Mouse (Mus musculus): ENCODE measurements around the gene Dnajb3. TPM values are rescaled to one million over a fixed set of nuclear protein-coding genes. Genes with fewer than 3 reads are reported as not detected.

Dnajb3 gene
- polyA plus RNA-seq, 1 experiment from 2014 or later: 12.4 TPM

DNA sequence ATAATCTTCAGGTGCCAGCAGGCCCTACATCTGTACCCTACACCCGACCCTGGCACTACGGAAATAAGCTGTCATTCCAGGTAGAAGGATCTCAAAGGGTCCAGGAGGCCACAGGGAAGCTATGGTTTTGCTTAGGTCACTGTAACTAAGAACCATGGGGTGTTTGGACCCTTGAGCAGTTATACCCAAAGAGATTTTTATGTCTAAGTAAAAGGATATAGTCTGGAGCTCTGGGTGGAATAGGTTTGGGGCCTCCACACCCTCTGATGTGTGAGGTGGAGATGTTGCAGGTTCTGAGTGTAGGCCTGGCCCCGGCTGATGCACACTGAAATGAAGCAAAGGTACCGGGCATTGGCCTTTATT lies 28.6 kb upstream of the Dnajb3 start:
- peaks cover 90% of the 10 kb centered on the region for H3K9me3 ChIP-seq (ENCODE audit: control insufficient read depth, low read length)
- H3K9ac ChIP-seq (replicated peaks; ENCODE audit: low read depth, low read length): no peak overlapping the region
- H3K27me3 ChIP-seq (ENCODE audit: control insufficient read depth, insufficient read depth, low read length): no peaks in the 10 kb centered on the region
- no peak overlapping the region for H3K4me2 ChIP-seq (ENCODE audit: low read depth, low read length)
- H3K4me1 ChIP-seq (ENCODE audit: control insufficient read depth, insufficient read depth, low read length): no peaks in the 10 kb centered on the region
- 66% methylated on average over 4 of the region's 4 CpGs for WGBS
- no peak overlapping the region for H3K27ac ChIP-seq (ENCODE audit: low read depth, low read length)
- H3K36me3 ChIP-seq (ENCODE audit: control insufficient read depth, insufficient read depth, low read length): no peaks in the 10 kb centered on the region
- no peak overlapping the region for H3K4me3 ChIP-seq (ENCODE audit: low read depth, low read length)
- no peak for ATAC-seq (ENCODE audit: low read depth)

DNA sequence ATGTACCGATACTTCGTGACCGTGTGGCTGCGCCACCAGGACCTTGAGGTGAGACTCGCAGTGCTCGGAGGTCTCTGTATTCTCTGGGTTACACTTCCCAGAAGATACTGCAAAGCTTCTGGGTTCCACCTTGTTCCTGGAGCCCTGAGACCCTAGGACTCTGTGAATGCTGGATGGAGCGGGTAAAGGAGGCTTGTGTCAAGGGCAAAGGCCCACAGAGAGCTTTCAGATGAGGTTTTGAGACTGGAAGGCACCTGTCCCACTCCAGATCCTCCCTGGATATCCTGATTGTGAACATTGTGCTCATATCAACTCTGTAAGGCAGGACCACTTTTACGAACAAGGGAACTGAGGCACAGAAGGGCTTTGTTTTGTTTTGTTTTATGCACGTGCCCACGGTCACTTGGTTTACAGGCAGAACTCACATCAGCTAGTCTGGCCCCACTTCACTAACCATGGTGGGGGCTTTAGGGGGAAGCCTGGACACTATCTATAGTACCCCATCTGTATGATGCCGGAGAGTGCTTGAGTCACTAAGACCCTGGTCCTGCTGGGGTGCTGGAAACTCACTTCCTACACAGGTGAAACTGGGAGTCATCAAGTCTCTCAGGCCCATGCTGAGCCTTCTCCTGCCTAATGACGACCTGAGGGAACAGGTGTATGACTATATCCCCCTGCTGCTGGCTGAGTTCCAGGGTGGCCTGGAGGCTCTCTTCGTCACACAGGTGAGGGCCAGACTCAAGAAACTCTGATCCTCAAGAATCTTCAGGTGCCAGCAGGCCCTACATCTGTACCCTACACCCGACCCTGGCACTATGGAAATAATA lies 28.1 kb upstream of the Dnajb3 start:
- Histone ChIP-seq H3K27me3 (ENCODE audit: control insufficient read depth, insufficient read depth, low read length) (no peaks in the 10 kb centered on the region), H3K9me3 (ENCODE audit: control insufficient read depth, low read length) (peaks cover 90% of the 10 kb centered on the region), H3K9ac (replicated peaks; ENCODE audit: low read depth, low read length) (no peak overlapping the region), H3K4me3 (ENCODE audit: low read depth, low read length) (no peak overlapping the region), H3K4me1 (ENCODE audit: control insufficient read depth, insufficient read depth, low read length) (no peaks in the 10 kb centered on the region), H3K4me2 (ENCODE audit: low read depth, low read length) (no peak overlapping the region), H3K36me3 (ENCODE audit: control insufficient read depth, insufficient read depth, low read length) (no peaks in the 10 kb centered on the region), H3K27ac (ENCODE audit: low read depth, low read length) (no peak overlapping the region)
- ATAC-seq (ENCODE audit: low read depth): no peak
- WGBS: 72% methylated on average over 14 of the region's 14 CpGs

DNA sequence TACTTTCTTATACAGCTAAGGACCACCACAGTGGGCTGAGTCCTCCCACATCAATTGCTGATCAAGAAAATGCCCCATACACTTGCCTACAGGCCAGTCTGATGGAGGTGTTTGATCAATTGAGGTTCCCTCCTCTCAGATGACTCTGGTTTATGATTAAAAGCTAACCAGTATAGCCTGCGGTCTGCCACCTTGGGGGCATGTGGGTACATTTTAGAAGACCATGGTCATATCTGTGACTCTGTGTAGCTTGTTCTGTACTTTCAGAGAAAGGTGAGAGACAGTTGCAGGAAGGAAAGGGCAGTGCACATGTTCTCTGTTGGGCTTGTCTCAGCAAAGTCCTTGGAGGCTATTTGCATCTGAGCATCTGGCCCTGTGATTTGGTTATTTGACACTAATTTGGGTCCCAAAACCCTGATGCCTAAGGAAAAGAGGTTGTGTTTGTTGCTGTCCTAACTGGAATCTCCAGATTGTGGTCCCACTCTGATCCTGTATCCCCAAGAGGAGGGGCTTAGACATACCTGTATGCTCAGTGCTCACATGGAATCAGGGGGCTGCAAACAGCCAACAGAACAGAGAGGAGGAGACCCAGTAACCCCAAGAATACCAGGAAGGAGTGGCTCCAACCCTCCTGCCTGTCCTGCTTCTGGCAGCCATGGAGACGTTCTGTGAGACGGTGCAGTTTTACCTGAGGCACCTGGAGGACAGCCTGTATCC lies 27.2 kb upstream of the Dnajb3 start:
- Histone ChIP-seq H3K27me3 (ENCODE audit: control insufficient read depth, insufficient read depth, low read length) (no peaks in the 10 kb centered on the region), H3K9me3 (ENCODE audit: control insufficient read depth, low read length) (peaks cover 90% of the 10 kb centered on the region), H3K36me3 (ENCODE audit: control insufficient read depth, insufficient read depth, low read length) (no peaks in the 10 kb centered on the region), H3K9ac (replicated peaks; ENCODE audit: low read depth, low read length) (no peak overlapping the region), H3K4me2 (ENCODE audit: low read depth, low read length) (no peak overlapping the region), H3K27ac (ENCODE audit: low read depth, low read length) (no peak overlapping the region), H3K4me1 (ENCODE audit: control insufficient read depth, insufficient read depth, low read length) (no peaks in the 10 kb centered on the region), H3K4me3 (ENCODE audit: low read depth, low read length) (no peak overlapping the region)
- no peak for ATAC-seq (ENCODE audit: low read depth)
- WGBS: 57% methylated on average over 3 of the region's 3 CpGs

DNA sequence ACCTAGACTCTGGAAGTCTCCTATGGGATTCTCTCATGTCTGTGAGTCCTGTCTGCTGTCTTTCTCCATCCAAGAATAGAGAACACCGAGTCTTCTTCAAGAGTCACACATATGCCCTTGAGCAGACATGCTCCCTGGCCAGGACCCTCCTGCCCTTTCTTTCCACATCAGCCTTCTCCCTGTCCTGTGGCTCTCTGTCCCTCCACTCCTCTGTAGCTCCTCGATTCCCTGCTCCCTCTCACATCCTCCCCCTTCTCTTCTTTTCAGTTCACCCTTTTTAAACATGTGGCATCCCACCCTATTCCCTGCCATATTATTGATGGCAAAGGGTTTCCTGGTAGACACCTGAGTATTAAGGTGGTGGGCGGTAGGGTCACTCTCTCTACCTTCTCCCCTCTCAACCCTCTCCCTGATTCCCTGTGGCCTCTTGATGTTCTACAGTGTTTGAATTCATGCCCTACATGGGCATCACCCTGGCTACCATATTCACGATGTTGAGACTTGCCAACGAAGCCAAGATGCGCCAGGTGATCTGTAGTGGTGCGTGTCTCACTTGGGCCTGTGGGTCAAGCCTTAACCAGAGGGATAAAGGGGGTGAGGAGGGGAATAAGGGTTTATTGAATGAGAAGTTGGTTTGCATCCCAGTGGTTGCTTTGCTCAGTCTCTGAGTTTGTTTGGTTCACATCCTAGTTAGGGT lies 26.4 kb upstream of the Dnajb3 start:
- H3K4me1 ChIP-seq (ENCODE audit: control insufficient read depth, insufficient read depth, low read length): no peaks in the 10 kb centered on the region
- H3K9me3 ChIP-seq (ENCODE audit: control insufficient read depth, low read length): peaks cover 91% of the 10 kb centered on the region
- H3K27ac ChIP-seq (ENCODE audit: low read depth, low read length): no peak overlapping the region
- H3K4me2 ChIP-seq (ENCODE audit: low read depth, low read length): no peak overlapping the region
- H3K36me3 ChIP-seq (ENCODE audit: control insufficient read depth, insufficient read depth, low read length): no peaks in the 10 kb centered on the region
- no peaks in the 10 kb centered on the region for H3K27me3 ChIP-seq (ENCODE audit: control insufficient read depth, insufficient read depth, low read length)
- ATAC-seq (ENCODE audit: low read depth): no peak
- WGBS: 65% methylated on average over 7 of the region's 7 CpGs
- no peak overlapping the region for H3K9ac ChIP-seq (replicated peaks; ENCODE audit: low read depth, low read length)
- no peak overlapping the region for H3K4me3 ChIP-seq (ENCODE audit: low read depth, low read length)

DNA sequence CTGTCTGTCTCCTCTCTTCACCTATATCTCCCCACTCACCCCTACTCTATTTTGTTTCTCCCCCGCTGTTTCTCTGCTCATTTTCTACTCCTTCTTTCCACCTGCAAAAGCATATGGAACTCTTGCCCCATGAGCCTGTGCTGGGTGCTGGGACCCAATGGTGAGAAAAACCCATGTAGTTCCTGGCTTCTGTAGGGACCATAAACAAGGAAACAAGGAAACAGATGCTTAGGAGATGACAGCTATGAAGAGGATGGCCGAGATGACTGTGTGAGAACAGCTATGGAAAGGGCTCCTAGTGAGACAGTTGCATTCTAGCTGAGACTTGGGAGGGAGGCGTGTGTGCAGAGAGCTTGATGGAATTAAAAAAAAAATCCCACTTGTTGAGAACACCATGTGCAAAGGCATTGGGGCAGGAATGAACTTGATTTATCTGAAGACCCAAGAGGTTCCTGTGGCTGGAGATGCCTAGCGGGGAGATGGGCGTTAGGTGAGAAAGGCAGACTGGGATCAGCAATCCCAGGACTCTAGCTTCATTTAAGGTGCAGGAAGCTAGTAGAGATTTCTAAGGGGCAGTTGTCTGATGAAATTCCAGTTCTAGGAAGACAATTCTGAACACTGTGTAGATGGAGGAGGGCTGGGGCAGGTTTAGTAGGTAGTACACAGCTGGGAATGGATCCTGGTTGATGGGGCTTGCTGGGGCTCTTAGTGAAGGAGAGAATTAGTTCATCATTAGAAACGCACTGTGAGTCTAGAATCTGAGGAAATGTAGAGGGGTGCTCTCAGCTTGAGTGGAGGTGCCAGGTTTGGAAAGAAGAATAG lies 25.6 kb upstream of the Dnajb3 start:
- no peak for ATAC-seq (ENCODE audit: low read depth)
- Histone ChIP-seq H3K36me3 (ENCODE audit: control insufficient read depth, insufficient read depth, low read length) (no peaks in the 10 kb centered on the region), H3K4me2 (ENCODE audit: low read depth, low read length) (no peak overlapping the region), H3K4me1 (ENCODE audit: control insufficient read depth, insufficient read depth, low read length) (no peaks in the 10 kb centered on the region), H3K27ac (ENCODE audit: low read depth, low read length) (no peak overlapping the region), H3K27me3 (ENCODE audit: control insufficient read depth, insufficient read depth, low read length) (no peaks in the 10 kb centered on the region), H3K9ac (replicated peaks; ENCODE audit: low read depth, low read length) (no peak overlapping the region), H3K4me3 (ENCODE audit: low read depth, low read length) (no peak overlapping the region), H3K9me3 (ENCODE audit: control insufficient read depth, low read length) (peaks cover 98% of the 10 kb centered on the region)
- WGBS: 78% methylated on average over 6 of the region's 6 CpGs

DNA sequence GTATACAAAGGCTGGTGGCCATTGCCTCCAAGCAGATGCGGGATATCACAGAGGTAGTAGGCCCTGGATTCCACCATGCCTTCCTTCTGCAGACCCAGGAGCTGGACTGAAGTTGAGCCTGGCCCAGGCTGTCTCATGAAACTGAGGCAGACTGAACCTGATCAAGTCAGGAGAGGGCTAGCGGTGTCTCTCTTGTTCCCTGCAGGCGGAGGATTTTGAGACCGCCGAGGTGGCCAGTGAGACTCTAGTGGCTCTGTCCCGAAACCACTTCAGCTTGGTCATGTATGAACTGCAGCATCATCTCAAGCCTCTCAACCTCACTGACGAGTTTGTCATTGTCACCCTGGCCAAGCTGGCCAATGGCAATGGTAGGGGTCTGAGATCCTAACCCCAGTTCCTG lies 24.8 kb upstream of the Dnajb3 start:
- Histone ChIP-seq H3K4me1 (ENCODE audit: control insufficient read depth, insufficient read depth, low read length) (no peaks in the 10 kb centered on the region), H3K9me3 (ENCODE audit: control insufficient read depth, low read length) (peaks cover 99% of the 10 kb centered on the region), H3K4me2 (ENCODE audit: low read depth, low read length) (no peak overlapping the region), H3K36me3 (ENCODE audit: control insufficient read depth, insufficient read depth, low read length) (no peaks in the 10 kb centered on the region), H3K4me3 (ENCODE audit: low read depth, low read length) (no peak overlapping the region), H3K9ac (replicated peaks; ENCODE audit: low read depth, low read length) (no peak overlapping the region), H3K27me3 (ENCODE audit: control insufficient read depth, insufficient read depth, low read length) (no peaks in the 10 kb centered on the region), H3K27ac (ENCODE audit: low read depth, low read length) (no peak overlapping the region)
- no peak for ATAC-seq (ENCODE audit: low read depth)
- 70% methylated on average over 7 of the region's 7 CpGs for WGBS

DNA sequence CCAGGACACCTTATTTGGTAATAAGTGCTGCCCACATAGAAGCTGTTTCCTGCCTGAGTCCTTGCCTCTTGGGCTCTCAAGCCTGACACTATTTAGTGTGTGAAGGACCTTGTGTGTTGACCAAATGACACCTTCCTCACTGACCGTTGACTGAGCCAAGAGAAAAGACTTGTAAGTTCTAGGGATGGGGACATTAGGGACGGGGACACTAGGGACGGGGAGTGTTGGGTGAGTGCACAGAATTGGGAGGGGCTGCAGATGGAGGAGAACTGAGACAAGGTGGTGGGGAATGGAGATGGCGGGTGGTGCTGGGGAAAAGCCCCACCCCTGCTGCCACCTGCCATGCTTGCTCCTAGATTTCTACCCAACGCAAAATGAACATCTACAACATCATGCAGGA lies 24.4 kb upstream of the Dnajb3 start:
- WGBS: 85% methylated on average over 5 of the region's 5 CpGs
- no peaks in the 10 kb centered on the region for H3K4me1 ChIP-seq (ENCODE audit: control insufficient read depth, insufficient read depth, low read length)
- ATAC-seq (ENCODE audit: low read depth): no peak

DNA sequence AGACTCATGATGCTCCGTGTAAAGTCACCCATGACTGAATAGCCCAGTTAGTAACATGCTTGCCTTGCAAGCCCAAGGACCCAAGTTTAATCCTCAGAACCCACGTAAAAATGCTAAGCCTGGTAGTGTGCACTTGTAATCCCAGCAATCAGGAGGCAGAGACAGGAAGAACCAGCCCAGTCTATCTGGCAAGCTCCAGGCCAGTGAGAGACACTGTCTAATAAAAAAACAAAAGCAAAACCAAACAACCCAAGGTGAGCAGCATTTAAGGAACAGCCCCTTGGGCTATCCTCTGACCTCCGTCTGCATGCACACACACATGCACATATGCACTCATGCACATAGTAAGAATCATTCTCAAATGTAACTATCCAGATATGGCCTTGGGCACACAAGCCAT lies 24.0 kb upstream of the Dnajb3 start:
- 80% methylated on average over 3 of the region's 3 CpGs for WGBS
- ATAC-seq (ENCODE audit: low read depth): no peak
- Histone ChIP-seq H3K4me2 (ENCODE audit: low read depth, low read length) (no peak overlapping the region), H3K27ac (ENCODE audit: low read depth, low read length) (no peak overlapping the region), H3K27me3 (ENCODE audit: control insufficient read depth, insufficient read depth, low read length) (no peaks in the 10 kb centered on the region), H3K9ac (replicated peaks; ENCODE audit: low read depth, low read length) (no peak overlapping the region), H3K36me3 (ENCODE audit: control insufficient read depth, insufficient read depth, low read length) (no peaks in the 10 kb centered on the region), H3K4me1 (ENCODE audit: control insufficient read depth, insufficient read depth, low read length) (no peaks in the 10 kb centered on the region), H3K4me3 (ENCODE audit: low read depth, low read length) (no peak overlapping the region), H3K9me3 (ENCODE audit: control insufficient read depth, low read length) (peaks cover 92% of the 10 kb centered on the region)

More for the DNA sequence above, 24.4 kb upstream of the Dnajb3 start:
- Histone ChIP-seq H3K36me3 (ENCODE audit: control insufficient read depth, insufficient read depth, low read length) (no peaks in the 10 kb centered on the region), H3K4me3 (ENCODE audit: low read depth, low read length) (no peak overlapping the region), H3K27ac (ENCODE audit: low read depth, low read length) (no peak overlapping the region), H3K4me2 (ENCODE audit: low read depth, low read length) (no peak overlapping the region), H3K27me3 (ENCODE audit: control insufficient read depth, insufficient read depth, low read length) (no peaks in the 10 kb centered on the region), H3K9ac (replicated peaks; ENCODE audit: low read depth, low read length) (no peak overlapping the region), H3K9me3 (ENCODE audit: control insufficient read depth, low read length) (peaks cover 96% of the 10 kb centered on the region)

Data from neural tube, embryonic 14.5 days (tissue).